Mouse (Mus musculus) layer of hippocampus, adult 8-10 months (tissue): ENCODE measurements around the gene Nucb1. TPM values are rescaled to one million over a fixed set of nuclear protein-coding genes. Genes with fewer than 3 reads are reported as not detected.

Experiments
- microRNA-seq, 2 experiments: library from miRNA; unstranded; fragments of <30 nt; microRNA quantifications; one replicate each; pipeline ENCODE4 v1.2.0; 2022
- total RNA-seq, 4 experiments: library from RNA; stranded (reverse); gene quantifications; 2 replicates each; pipeline ENCODE4 v1.2.4; 2022

The Nucb1 gene
- total RNA-seq, 4 experiments from 2014 or later = 101 to 135 (median 117) TPM

Small RNAs within 50 kb of the gene (microRNA-seq; reads per million reads assigned to microRNA genes)
- 0 reads per million in 2 experiments for gene Gm22133

Other genes starting within 250 kb of the Nucb1 start
- gene Slc6a21, start 232.9 kb downstream of the Nucb1 start, total RNA-seq = not detected
- 10 to 100 TPM; 16.0 to 25.6 (median 19.4) TPM for gene Trpm4, start 176.6 kb downstream of the Nucb1 start, total RNA-seq
- under 1 TPM in 2 of 4 experiments, not detected in 2; 0.21 to 0.39 TPM for gene Hrc, start 175.1 kb downstream of the Nucb1 start, total RNA-seq
- 100 to 1,000 TPM; 123 to 143 (median 133) TPM for gene Ppfia3, start 143.4 kb downstream of the Nucb1 start, total RNA-seq
- 100 to 1,000 TPM; 131 to 156 (median 140) TPM for gene Lin7b, start 139.8 kb downstream of the Nucb1 start, total RNA-seq
- 100 to 1,000 TPM; 387 to 503 (median 439) TPM for gene Snrnp70, start 114.7 kb downstream of the Nucb1 start, total RNA-seq
- gene Kcna7, start 104.8 kb downstream of the Nucb1 start, total RNA-seq = under 1 TPM in 1 of 4 experiments, not detected in 3; 0.14 TPM
- under 1 TPM in 3 of 4 experiments, not detected in 1; 0.31 to 0.39 (median 0.31) TPM for gene Ntf5, start 96.7 kb downstream of the Nucb1 start, total RNA-seq
- gene Lhb, start 89.6 kb downstream of the Nucb1 start, total RNA-seq = under 1 TPM in 1 of 4 experiments, not detected in 3; 0.52 TPM
- 10 to 100 TPM; 16.0 to 23.3 (median 20.2) TPM for gene Gys1, start 75.6 kb downstream of the Nucb1 start, total RNA-seq
- 10 to 100 TPM; 31.7 to 38.7 (median 35.4) TPM for gene Ruvbl2, start 72.3 kb downstream of the Nucb1 start, total RNA-seq
- 100 to 1,000 TPM; 176 to 331 (median 227) TPM for gene Ftl1, start 50.5 kb downstream of the Nucb1 start, total RNA-seq
- 10 to 100 TPM; 70.0 to 78.6 (median 73.2) TPM for gene Bax, start 43.5 kb downstream of the Nucb1 start, total RNA-seq
- gene Tulp2, start 28.5 kb downstream of the Nucb1 start, total RNA-seq = not detected
- gene Gm45808, start 23.6 kb downstream of the Nucb1 start, total RNA-seq = 1 to 10 TPM in 1 of 4 experiments, not detected in 3; 2.0 TPM
- gene Dhdh, start 21.6 kb downstream of the Nucb1 start, total RNA-seq = 1 to 10 TPM; 5.6 to 6.3 (median 6.2) TPM
- 10 to 100 TPM; 15.2 to 24.6 (median 19.0) TPM for gene Ppp1r15a, start 15.9 kb upstream of the Nucb1 start, total RNA-seq
- 1 to 10 TPM in 3 of 4 experiments, under 1 TPM in 1; 0.80 to 1.9 (median 1.5) TPM for gene Plekha4, start 15.9 kb upstream of the Nucb1 start, total RNA-seq
- not detected for gene Hsd17b14, start 44.5 kb upstream of the Nucb1 start, total RNA-seq
- gene Bcat2, start 59.7 kb upstream of the Nucb1 start, total RNA-seq = 10 to 100 TPM; 23.2 to 33.0 (median 29.9) TPM
- gene Fgf21, start 105.1 kb upstream of the Nucb1 start, total RNA-seq = not detected
- gene Fut1, start 106.9 kb upstream of the Nucb1 start, total RNA-seq = under 1 TPM in 3 of 4 experiments, not detected in 1; 0.20 to 0.28 (median 0.21) TPM
- gene Izumo1, start 111.4 kb upstream of the Nucb1 start, total RNA-seq = under 1 TPM in 3 of 4 experiments, not detected in 1; 0.14 to 0.27 (median 0.22) TPM
- 1 to 10 TPM; 5.8 to 7.5 (median 6.6) TPM for gene Rasip1, start 117.1 kb upstream of the Nucb1 start, total RNA-seq
- gene Mamstr, start 129.6 kb upstream of the Nucb1 start, total RNA-seq = 1 to 10 TPM; 1.5 to 4.4 (median 2.4) TPM
- under 1 TPM in 3 of 4 experiments, not detected in 1; 0.20 to 0.27 (median 0.23) TPM for gene Fut2, start 156.0 kb upstream of the Nucb1 start, total RNA-seq
- gene Ntn5, start 173.6 kb upstream of the Nucb1 start, total RNA-seq = 10 to 100 TPM in 3 of 4 experiments, 1 to 10 TPM in 1; 9.1 to 13.5 (median 11.6) TPM
- 1 to 10 TPM; 1.6 to 4.6 (median 3.3) TPM for gene Sec1, start 184.0 kb upstream of the Nucb1 start, total RNA-seq
- gene Car11, start 189.4 kb upstream of the Nucb1 start, total RNA-seq = 100 to 1,000 TPM; 158 to 230 (median 187) TPM
- gene Dbp, start 194.7 kb upstream of the Nucb1 start, total RNA-seq = 100 to 1,000 TPM in 2 of 4 experiments, 10 to 100 TPM in 2; 76.7 to 136 (median 109) TPM
- 100 to 1,000 TPM; 385 to 434 (median 409) TPM for gene Rpl18, start 205.1 kb upstream of the Nucb1 start, total RNA-seq
- gene Sphk2, start 207.6 kb upstream of the Nucb1 start, total RNA-seq = 10 to 100 TPM; 28.1 to 36.7 (median 32.7) TPM
- gene Fam83e, start 210.8 kb upstream of the Nucb1 start, total RNA-seq = under 1 TPM in 3 of 4 experiments, not detected in 1; 0.18 to 0.41 (median 0.19) TPM
- gene Spaca4, start 215.4 kb upstream of the Nucb1 start, total RNA-seq = not detected